Mouse (Mus musculus) cerebral cortex, adult 2 months (tissue): ENCODE data around the gene Zfp113.

Experiments used
- WGBS: fragments of 180-500 bp; shearing (Covaris S2); methylation state at CpG from one replicate; pipeline ENCODE4 v1.1.7; 2018; 5-methylcytosine and 5-hydroxymethylcytosine counted together

Zfp113 gene

DNA sequence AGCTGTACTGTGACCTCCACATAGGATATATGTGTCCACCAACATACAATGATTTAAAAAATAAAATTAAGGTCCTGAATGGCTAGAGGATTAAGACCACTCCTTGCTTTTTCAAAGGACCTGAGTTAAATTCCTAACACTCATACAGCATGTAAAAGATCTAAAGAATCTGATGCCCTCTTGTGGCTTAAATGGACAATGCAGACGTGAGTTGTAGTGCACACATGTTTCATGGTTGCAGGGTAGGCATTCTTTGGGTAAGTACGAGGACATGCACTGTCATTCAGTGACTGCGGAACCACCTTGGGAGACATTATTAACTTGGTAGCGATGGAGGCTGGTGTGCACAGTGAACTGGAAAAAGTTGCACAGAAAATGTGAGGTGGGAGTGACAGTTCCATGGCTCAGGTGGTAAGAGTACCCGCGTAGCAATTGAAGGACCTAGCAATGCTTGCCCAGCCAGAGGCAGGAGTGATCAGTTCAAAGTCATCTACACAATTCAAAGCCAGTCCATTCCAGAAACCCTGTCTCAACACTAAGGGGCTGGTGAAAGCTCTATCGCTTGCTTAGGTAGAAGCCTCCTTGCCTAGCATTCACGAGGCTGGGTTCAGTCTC lies 17.5 kb downstream of the Zfp113 start:
- 61% methylated on average over 8 of the region's 8 CpGs for WGBS

DNA sequence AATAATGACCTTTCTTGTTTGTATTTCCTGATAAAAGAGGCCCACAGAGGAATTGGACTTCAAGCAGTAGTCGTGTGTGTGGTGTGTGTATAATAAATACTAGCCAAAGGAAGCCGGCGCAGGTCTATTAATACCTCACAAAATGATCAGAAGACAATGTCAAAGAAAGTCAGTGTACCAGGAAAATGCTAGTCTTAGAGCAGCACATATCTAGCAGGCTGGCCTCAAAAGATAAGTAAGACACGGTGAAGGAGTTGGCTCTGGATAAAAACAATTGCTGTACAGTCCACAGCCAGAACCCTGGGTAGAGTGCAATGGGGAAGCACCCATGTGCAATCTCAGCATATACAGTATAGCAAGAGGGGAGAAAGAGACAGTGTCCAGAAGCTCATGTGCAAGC lies 18.3 kb downstream of the Zfp113 start:
- 68% methylated on average over 4 of the region's 4 CpGs for WGBS

DNA sequence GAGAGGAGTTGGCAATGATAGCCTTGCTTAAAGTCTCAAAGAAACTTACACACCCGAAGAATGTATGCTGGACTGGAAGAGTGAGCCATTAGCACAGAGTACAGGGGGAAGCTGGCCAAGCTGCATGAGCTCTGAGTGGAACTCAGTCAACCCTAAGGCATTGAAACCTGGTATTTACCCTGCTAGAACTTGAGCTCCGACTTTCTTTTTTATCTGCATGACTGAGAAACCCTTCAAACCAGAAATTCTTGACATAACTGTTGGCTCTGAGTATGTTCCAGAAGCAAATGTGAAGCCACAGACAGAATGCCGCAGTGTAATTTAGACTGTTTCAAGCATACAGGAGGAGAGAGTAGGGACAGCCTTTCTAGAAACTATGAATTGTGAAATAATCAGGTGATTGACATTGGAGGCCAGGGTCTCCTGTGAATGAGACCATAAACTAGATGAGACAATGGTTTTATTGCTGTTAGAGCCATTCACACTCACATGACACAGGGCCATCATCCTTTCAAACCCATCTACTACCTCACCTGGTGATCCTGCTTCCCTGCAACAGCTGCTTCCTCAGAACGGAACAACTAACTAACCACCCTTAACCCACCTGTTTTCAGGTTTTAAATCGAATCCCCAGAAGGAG lies 23.0 kb downstream of the Zfp113 start:
- 89% methylated on average over 5 of the region's 5 CpGs for WGBS

DNA sequence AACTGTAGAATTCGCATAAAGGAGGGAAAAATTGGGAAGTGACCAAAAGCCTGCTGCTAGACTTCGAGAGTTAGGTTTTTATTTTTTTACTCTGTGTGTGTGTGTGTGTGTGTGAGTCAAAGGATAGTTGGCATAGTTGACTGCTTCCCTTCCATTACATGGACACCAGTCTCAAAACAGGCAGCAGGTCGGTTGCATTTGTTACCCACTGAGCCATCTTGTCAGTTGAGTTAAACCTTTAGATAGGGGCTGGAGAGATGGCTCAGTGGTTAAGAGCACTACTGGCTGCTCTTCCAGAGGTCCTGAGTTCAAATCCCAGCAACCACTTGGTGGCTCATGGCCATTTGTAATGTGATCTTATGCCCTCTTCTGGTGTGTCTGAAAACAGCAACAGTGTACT lies 37.5 kb downstream of the Zfp113 start:
- 46% methylated on average over 3 of the region's 3 CpGs for WGBS

DNA sequence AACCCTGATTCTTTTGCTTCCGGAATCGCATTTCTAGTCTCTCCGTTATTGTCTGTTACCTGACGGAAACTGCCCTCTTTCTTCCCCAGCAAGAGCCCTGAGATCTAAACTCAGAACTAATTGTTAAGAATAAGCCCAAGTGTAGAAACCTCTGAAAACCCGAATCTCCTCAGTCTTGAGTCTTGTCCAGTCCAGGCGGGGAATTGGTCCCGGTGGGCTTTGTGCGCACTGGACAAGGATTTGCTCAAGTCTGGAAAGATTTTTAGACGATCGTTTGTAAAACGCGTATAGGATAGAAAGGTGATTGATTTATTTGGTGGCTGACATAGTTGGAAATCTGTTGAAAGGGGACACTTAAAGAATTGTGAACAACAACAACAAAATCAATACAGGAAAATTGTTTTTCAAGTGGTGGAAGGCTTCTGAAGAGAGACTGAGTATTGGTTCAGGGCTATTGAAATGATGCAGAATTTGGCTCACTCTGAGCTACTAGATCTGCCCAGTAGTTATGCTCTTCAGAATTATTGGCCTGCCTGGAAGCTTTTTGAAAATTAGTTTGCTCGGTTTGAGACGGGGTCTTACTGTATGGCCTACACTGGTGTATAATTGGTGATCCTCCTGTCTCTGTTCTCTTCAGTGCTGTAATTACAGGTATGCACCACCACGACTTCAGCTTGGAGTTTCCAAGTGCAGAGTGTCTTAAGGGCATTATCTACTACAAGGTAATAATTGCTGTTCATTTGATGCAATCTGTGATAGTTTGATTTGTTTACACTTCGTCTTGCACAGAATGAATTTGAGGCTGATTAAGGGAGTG lies 38.1 kb downstream of the Zfp113 start:
- WGBS, result 3% methylated on average over 16 of the region's 16 CpGs

DNA sequence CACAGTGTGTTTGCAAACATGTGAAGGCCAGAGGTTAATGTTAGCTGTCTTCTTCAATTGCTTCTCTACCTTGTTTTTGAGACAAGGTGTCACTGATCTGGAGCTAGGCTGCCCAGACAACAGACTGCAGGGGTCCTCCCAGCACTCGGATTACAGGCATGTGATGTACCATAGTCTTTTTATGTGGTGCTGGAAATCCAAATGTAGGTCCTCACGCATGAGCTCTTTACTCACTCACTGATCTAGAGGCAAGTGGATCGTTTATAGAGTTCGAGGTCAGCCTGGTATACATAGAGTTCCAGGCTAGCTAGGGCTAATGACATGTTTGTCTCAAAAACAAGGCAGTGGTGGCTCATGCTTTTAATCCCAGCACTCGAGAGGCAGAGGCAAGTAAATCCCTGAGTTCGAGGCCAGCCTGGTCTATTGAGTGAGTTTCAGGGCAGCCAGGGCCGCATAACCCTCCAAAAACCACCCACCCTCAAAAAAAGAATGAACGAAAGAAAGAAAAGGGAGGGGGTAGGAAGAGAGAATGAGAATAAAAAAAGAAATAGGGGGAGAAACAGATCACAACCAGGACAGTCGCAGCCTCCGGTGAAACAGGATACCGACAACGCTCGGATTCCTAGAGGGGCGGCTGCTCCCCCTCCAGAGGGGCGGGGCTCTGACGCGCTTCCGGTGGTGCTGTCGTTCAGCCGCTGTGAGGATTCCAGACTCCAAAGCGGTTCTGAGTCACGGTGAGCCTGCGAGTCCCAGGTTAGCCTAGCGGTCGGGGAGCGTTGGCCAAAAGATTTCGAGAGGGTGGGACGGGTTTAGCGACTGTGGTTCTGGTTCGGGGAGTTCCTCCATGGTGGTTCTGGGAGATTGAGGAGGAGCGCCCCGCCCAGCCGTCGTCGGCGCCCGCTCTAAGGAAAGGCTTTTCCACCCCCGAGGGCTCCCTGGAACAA lies 39.0 kb downstream of the Zfp113 start, which contains the start of gene Zscan21:
Gene Zscan21 (plus strand): TSS at position 649 of the 944 bp plus-strand sequence.
- 6% methylated on average over 38 of the region's 38 CpGs for WGBS

DNA sequence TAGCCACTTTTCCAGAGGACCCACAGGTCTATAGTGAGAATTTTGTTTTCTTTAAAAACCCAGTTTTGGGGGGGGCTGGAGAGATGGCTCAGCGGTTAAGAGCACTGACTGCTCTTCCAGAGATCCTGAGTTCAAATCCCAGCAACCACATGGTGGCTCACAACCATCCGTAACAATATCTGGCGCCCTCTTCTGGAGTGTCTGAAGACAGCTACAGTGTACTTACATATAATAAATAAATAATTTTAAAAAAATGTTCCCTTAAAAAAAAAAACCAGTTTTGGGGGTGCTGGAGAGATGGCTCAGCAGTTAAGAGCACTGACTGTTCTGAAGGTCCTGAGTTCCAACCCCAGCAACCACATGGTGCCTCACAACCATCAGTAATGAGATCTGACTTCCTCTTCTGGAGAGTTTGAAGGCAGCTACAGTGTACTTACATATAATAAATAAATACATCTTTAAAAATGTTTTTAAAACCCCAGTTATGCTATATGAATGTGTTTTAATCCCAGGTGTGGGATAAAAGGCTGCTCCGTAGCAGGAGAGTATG lies 45.6 kb downstream of the Zfp113 start:
- 63% methylated on average over 4 of the region's 4 CpGs for WGBS

- WGBS, result 58% methylated on average over 3 of the region's 3 CpGs
Observed at GRCm38 (mm10) chr5:138107130-138107529, 48.4 kb downstream of the Zfp113 start.

GRCm38 (mm10) chr5:138104976-138105375 lies 50.6 kb downstream of the Zfp113 start:
- WGBS, result 89% methylated on average over 2 of the region's 2 CpGs

GRCm38 (mm10) chr5:138094474-138094873 lies 61.1 kb downstream of the Zfp113 start:
- WGBS, result 97% methylated on average over 6 of the region's 6 CpGs

GRCm38 (mm10) chr5:138092771-138093170 lies 62.8 kb downstream of the Zfp113 start:
- WGBS, result 93% methylated on average over 4 of the region's 4 CpGs

DNA sequence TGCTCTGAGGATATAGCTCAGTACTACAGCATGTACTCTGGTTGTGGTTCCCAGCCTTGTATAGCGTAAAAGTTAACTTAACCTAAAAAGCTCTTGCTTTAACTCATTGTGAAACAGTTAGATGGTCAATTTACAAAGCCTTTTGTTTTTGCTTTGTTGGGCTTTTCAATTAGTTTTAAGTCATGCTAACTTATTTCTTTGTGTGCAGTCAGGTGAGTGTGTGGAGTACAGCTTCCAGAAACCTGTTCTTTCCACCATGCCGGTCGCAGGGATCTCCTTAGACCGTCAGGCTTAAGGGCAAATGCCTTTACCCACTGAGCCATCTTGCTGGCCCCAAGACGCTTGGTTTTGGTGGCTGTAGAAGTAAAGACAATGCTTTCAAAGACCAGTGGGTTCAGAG lies 64.8 kb downstream of the Zfp113 start:
- 88% methylated on average over 5 of the region's 5 CpGs for WGBS

DNA sequence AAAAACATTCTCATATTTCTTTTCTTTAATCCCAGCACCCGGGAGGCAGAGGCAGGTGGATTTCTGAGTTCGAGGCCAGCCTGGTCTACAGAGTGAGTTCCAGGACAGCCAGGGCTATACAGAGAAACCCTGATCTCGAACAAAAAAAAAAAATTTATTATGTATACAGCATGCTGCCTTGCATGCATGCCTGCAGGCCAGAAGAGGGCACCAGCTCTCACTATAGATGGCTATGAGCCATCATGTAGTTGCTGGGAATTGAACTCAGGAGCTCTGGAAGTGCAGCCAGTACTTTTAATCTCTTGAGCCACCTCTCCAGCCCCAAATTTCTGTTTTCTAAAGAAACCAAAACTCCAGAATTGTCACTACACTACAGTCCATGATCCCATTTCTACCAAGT lies 65.3 kb downstream of the Zfp113 start:
- WGBS, result 70% methylated on average over 3 of the region's 3 CpGs
